Mouse (Mus musculus): Measurements from ENCODE around the gene Rassf4. TPM values are rescaled to one million over a fixed set of nuclear protein-coding genes. Genes with fewer than 3 reads are reported as not detected.

The Rassf4 gene
- total RNA-seq, 2 experiments from 2014 or later = 2.9 to 3.4 TPM

DNA sequence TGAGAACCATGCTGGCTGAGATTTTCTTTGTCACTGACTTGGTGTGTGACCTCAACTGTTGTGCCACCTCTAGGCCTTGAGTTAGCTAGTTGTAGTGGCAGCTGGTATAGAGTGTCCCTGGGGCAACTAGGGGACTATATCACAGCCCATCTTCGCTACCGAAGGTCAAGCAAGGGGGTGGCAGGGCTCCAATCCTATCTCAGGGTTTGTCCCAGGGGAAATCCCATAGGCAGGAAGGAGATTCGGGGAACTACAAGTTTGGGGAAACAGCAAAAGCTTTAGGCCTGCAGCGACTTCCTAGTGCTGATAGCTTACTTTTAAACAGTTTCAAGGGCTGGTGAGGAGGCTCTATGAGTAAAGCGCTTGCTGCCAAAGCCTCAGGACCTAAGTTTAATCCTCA, 1.4 kb downstream of the Rassf4 start:
- peak; percentile 36 for DNase-seq
- intact Hi-C loops (cut with DNase I) = no loop called here

DNA sequence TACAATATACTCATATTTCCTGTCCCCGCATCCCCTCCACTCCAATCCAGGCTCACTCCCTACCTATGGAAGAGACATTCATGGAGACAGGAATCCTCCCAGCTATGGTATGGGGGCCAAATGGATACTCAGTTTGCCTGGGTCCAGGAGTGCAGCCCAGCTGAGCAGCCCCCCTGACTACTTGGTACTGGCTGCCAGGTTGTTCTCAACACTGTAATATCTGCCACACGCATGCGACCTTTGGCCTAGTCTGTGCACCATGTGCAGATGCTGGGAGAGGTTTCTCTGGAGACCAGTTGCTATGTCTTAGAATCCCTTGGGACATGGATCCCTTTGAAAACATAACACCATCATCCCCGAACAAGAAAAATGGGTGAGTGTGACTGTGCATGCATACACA, 2.0 kb downstream of the Rassf4 start:
- DNase-seq = no peak
- intact Hi-C loops (cut with DNase I) = no loop called here

DNA sequence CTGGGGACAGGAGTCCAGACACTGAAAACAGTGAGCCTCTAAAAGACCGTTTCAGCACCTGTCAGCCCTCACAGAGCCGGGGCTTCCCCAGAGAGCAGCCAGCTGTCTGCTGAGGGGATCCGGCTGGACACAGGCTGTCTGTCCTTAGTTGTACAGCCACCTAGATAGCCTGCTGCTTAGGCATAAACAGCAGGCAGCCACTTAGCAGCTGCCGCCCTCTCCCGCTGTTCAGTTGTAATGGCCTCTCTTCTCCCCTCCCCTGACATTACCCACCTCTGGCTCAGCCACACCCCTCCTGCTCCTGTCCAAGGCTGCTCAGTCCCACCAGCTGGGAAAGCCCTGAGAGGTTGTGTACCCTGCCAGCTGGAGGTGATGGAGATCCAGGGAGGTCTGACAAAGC, 2.7 kb downstream of the Rassf4 start:
- peak; percentile 69 for DNase-seq
- intact Hi-C loops (cut with DNase I) = no loop called here

DNA sequence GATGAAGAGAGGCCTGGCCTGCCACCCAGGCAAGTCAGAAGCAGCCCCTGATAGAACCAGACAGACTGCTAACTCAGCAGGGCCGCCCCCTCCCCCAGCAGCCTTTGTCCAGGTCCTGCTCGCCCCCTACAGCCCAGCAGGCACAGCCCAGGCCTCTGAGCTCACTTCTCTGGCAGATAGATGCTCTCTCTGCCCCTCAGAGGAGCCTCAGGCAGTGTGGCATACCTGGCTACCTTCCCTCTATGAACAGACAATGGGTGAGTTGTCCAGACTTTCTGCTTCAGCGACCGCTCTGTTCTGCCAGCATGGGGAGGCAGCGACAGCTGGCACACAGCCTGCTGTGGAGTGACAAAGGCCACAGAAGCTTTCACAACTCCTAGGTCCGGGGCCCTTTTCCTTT, 3.6 kb downstream of the Rassf4 start:
- peak; percentile 85 for DNase-seq
- intact Hi-C loops (cut with DNase I) = no loop called here

DNA sequence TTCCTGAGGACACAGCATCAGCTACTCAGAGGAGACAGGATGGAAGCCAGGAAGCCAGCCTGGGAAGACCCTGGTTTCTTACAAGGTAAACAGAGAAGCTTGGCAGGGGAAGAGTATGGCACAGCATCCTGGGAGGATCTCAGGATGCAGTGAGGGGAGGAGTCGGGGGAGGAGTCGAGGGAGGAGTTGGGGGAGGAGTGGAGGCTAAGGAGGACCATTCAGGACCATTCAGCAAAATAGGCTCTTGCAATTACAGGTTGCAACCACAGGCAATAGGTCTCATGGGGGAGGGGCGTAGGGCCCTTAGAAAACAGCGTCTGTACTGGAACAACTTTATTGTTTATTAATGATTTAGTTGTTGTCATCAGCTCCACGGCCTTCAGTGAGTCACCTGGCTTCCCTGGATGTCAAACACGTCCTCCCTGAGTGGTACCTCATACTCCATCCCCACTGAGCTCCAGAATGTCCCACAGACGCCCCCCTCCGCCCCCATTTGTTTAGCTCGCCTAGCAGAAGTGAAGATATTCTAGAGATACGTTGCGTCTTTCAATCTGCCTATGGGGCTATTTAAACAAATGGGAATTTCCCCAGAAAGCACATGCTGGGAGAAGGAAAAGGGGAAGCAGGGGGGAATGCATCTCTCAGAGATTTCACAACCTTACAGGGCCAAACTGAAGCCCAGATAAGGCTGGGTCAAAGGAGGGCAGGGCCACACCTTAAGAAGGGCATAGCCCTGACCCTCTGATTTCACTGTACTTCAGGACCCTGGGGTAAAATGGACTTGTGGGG, 4.9 kb downstream of the Rassf4 start:
- DNase-seq = no peak
- intact Hi-C loops (cut with DNase I) = no loop called here

DNA sequence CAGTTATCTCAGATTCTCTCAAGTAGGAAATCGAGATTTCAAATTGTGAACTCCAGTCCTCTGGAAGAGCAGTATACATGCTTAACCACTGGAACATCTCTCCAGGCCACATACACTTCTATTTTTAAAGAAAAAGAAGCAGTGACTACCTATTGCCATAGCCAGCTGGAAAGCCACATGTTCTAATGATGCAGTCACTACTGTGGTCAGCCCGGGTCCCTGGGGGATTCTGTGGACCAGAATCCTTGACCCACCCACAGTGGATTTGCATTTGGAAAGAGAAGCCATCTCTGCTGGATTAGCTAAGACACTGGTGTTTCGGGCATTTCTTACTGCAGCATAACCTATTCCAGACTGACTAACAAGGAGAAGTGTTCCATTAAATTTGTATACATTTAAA, 6.4 kb downstream of the Rassf4 start:
- DNase-seq = no peak
- intact Hi-C loops (cut with DNase I) = no loop called here

DNA sequence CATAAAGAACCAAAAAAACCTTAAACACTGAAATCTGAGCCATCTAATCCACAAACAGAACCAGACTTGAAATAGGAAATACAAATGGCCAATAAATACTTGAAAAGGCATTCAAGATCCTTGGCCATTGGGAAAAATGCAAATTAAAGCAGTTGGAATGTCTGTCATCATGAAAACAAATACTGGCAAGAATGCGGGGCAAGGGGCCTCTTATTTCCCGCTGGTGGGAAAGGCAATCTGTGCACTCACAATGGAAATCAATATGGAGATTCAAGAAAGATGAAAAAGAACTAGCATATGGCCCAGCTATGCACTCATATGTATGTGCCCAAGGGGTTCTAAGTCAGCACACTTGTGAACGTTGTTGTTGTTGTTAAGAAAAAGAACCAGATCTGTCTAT, 6.9 kb downstream of the Rassf4 start:
- no peak for DNase-seq
- intact Hi-C loops (cut with DNase I) = no loop called here

DNA sequence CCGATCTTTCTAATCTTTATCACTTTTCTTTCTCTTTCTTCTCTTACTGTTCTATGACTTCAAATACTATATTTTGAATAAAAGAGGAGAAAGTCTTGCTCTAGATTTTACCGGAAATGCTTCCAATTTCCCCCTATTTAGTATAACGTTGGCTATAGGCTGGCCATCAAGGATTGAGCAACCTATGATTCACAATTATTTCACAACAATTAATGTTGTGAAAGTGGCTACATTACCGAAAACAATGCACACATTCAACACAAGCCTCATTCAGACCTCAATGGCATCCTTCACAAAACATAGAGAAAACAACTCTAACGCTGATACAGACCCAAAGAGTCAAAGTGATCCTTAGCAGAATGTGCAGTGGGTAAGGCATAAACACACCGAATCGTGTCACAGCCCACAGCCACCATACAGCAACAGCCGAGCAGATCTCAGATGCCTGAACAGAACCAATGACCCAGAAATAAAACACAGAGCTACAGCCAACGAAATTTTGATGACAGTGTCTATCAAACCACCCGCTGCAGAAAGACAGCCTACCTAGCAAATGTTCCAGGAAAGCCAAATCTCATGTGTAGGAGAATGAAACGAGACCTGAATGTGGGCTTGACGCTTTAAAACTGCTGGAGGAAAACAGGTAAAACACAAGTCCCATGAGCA, 7.5 kb downstream of the Rassf4 start:
- intact Hi-C loops (cut with DNase I) = no loop called here
- no peak for DNase-seq

DNA sequence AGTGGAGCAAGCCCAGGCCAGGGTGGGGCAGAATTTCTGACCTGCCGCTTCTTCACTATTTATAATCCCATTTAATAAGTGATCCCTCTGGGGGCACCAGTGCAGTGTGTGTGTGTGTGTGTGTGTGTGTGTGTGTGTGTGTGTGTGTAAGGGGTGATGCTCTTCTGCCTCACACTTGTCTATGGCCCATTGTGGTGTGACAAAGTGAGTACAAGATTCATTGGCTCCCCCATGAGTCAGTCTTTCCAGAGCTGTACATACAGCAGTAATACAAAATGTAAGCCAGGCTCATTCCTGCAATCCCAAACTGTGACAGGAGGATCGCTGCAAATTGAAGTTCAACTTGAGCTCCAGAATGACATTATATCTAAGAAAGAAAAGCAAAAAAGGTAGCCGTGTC, 8.9 kb downstream of the Rassf4 start:
- no peak for DNase-seq
- intact Hi-C loops (cut with DNase I) = no loop called here

DNA sequence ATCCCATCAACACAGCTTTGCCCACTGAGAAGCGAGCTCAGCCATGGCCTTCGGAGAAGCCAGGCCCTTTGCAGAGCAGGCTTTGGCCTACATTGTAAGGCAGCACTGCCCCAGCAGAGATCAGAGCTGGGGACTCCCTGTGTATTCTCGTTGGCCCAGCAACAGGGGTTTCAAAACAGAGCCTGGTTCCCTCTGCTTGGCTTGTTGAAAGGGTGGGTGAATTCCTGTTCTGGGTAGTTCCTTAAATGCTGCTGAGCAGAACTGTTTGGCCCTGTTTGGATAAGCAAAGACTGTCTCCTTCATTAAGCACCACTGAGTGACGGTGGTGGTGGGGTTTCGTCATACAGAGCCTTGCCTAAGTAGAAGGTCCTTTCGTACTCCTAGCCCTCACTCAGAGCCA, 9.7 kb downstream of the Rassf4 start:
- DNase-seq = no peak
- intact Hi-C loops (cut with DNase I) = no loop called here

DNA sequence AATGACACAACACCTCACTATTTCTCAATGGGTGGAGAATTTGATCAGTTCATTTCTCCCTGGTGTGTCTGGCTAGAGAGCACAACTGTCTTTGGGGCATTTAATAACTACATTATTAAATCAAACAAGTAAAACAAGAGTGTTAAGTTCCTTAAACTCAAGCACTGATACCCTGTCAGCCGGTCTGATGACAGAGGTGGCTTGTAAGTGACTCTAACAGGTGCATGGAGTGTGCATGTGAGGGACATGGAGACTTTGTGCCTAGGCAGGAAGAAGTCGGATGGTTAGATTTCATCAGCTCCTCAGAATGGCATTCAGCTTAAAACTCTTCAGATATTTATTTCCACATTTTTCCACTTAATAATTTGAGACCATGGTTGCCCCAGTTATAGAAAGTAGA, 10.4 kb downstream of the Rassf4 start:
- DNase-seq = no peak
- intact Hi-C loops (cut with DNase I) = no loop called here

DNA sequence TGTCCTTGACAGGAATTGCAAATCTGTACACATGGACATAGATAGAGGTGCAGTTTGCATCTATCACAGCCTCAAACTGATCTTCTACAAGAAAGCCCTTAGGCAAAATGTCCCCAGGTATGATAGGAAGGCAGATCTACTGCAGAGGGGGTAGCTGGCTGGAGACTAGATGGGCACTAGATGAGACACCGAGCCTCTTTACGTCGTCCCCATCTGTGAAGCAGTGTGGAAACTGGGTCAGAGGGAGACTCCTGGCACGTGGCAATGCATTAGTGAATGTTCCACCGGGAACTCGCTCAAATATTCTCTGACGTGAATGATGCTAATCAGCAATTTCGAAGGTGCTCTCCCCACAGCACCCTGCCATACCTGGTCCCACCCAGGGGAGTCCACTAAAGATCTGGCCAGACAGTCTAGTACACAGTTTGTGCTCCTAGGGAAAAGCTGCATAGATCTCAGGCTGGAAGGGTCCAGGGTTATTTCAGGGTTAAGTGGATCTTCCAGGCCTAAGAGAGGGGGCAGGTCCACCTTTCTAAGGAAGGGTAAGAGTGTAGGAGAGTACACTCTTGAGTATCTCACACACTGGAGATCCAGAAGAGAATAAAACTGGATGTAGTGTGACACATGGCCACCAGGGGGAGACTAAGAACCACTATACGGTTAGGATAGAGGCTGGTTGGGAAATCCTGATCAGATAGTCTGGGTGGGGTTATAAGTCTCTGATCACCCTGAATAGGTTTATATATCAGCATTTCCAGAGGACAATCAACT, 19.9 kb downstream of the Rassf4 start:
- DNase-seq = peak; percentile 64
- intact Hi-C loops (cut with DNase I) = loop anchor here (5.0 to 10.0 kb wide), 3 partner anchors 51 to 1173 kb away; partner anchors contain the start of gene Cxcl12

DNA sequence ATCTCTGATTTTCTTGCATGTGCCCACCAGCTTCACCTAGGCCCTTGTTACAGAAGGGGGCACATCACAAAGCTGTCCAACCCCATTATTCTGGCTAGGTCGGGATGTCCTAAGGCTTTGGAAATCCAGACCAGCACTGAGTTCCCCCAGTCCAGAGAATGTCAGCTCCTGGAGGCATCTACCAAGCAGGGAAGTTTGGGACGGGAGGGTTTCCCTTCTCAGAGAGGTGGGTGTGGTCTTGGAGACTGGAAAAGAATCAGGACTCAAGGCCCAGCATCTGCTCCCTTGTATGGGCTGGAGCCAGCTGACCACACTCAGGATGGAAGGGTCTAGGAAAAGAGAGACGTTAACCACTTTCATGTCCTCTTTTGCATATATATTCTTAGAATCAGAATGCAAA, 20.6 kb downstream of the Rassf4 start:
- intact Hi-C loops (cut with DNase I) = loop anchor here (5.0 to 10.0 kb wide), 3 partner anchors 52 to 1174 kb away; partner anchors contain the start of gene Cxcl12
- no peak for DNase-seq

DNA sequence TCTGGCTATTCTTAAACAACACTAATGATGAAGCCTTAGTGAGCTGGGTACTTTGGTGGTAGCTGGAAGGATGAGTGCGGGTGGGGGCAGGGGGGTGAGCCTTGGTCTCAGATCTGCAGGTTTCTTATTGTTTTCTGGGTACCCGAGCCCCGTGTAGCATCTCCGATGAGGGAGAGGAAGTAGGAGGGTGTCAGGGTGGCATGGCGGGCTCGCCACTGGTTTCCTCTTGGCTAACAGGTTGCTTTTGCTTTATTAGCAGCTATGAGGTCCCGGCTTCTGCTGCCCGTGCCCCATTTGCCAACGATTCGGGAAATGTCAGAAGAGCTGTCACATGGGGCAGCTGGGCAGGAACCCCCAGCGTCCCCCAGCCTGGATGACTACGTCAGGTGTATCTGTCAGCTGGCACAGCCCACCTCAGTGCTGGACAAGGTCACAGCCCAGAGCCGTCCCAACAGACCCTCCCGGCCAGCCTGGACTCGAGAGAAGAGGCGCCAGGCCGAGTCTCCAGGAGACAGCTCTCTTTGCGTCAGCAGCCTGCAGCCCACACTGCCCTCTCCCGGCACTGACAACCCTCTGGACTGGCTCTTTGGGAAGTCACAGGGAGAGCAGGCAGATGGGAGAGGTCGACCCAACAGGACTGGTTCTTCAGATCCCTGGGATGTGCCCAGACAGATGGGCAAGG, 22.2 kb downstream of the Rassf4 start:
- DNase-seq = no peak
- intact Hi-C loops (cut with DNase I) = loop anchor here (5.0 to 10.0 kb wide), 3 partner anchors 53 to 1176 kb away; partner anchors contain the start of gene Cxcl12

DNA sequence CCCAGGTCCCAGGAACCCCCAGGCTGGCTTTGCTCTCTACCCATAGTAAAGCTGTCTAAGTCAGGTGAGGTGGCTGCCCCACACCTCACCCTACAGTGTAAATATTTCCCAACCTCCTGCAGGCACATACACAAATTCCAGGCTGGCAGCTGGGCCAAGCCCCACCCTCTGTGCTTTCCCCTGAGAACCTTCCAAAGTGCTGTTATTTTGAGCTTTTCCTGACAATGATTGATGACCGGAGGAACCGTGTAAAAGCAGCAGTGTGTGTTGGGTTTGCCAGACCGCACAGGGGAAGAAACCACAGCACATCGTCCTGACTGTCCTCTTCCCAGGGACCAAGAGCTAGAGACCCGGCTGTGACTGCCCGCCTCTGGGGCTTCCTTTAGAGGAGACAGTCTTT, 23.3 kb downstream of the Rassf4 start, which contains the start of gene Depp1:
TSS of gene Depp1 (plus strand) at position 204 of the 400 bp plus-strand sequence.
- intact Hi-C loops (cut with DNase I) = loop anchor here (5.0 to 10.0 kb wide), 3 partner anchors 54 to 1177 kb away; partner anchors contain the start of gene Cxcl12
- no peak for DNase-seq

DNA sequence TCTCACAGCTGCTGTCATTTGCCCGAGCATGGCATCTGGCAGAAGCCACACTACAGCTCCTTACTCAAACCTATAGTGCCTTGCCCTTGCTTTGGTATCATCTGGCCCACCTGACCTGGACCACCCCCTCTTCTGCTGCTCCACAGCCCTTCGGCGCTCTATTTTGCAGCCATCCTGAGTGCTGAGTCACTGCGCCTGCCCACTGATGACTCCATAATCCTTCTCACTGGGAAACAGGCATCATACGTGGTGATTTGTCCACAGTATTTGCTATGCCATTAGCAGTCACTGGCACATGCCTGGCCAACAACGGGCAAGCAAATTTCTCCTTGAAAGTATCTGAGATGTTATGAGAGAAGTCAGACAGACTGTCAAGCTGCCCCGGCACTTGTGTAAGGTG, 23.9 kb downstream of the Rassf4 start:
- intact Hi-C loops (cut with DNase I) = loop anchor here (5.0 to 10.0 kb wide), 3 partner anchors 55 to 1177 kb away; partner anchors contain the start of gene Cxcl12

DNA sequence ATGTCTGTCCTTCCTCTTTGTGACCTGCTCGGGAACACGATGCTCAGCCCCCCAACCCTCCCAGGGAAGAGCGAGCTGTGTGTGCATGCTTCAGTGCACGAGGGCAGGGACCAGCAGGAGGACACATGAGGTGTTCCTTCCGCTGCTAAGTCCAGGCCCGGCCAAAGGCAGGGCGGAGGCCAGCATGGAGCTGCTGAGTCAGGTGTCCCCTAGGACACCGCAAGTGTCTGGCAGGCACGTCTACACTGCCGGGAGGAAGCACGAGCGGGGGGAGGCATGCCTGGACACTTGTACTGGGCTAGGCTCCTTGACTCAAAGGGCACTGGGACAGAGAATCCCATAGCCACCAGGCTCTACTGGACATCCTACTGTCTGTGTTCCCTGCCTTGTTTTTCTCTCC, 26.0 kb downstream of the Rassf4 start:
- intact Hi-C loops (cut with DNase I) = no loop called here
- DNase-seq = no peak

More for the DNA sequence above, 23.9 kb downstream of the Rassf4 start:
- DNase-seq = no peak

DNA sequence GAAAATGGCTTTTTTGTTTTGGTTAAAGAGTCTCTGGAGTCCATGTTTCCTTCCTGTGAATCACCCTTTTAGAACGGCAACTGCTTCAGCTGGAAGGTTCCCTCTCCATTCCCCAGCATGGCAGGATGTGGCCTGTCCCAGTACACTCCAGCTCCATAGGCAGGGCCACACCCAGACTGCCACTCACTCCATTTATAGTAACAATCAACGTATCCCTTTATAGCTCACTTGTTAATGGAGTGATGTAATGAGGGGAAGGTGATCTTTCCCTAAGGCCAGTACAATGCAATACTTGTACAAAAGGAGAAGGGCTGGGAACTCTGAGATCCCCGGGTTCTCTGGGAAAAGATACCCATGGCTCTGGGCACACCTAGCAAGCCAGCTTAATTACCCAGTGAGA, 29.4 kb downstream of the Rassf4 start:
- intact Hi-C loops (cut with DNase I) = no loop called here
- no peak for DNase-seq

DNA sequence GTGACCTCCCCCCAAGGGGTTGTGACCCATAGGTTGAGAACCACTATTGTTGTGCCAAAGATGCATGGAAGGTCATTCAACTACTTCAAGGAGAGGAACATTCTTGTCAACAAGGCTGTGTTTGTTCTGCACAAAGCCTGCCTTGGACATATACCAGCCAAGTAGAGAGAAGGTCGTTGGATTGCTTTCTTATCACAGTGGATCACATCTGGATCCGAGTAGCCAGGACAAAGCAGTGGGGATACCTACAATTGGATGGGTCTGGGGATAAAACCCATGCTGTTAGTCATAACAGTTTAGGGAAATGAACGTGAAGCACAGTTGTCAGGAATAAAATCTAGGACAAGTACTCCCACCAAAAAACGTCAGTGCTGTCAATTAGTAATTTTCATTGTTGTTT, 29.9 kb downstream of the Rassf4 start:
- no peak for DNase-seq
- intact Hi-C loops (cut with DNase I) = no loop called here

DNA sequence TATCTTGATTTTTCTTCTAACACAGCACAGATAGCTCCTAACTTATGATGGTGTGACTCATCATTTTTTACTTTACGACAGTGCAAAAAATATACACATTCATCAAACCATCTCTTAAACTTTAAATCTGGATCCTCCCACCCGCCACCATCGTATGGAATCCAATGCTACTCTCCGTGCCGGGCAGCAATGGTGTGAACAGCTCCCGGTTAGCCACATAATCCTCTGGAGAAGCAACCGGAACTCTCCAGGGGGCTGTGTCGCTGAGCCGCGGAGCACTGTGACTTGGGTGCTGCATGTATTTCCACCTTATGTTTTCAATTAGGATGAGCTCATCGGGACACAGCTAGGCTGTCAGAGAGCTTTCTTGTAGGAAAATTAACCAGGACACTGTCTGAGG, 30.8 kb downstream of the Rassf4 start:
- DNase-seq = no peak
- intact Hi-C loops (cut with DNase I) = no loop called here

DNA sequence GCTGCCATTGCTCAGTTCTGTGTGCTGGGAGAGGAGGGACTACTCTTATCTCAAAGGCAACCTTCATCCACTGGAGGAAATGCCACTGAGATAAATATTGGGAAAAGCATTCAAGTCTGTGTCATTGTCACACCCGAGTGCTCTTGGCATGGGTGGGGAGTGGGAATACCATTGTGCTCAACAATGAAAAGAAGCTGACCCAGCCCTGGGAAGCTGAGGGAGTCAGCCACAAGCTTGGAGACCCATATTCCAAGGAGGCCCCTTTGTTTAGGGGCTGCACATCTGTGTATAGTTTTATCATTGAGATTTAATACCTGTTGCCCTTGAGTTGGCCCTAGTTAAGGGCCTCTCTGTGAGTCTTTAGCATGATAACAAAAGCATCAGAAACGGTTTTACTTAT, 34.1 kb downstream of the Rassf4 start:
- intact Hi-C loops (cut with DNase I) = no loop called here
- DNase-seq = no peak

Data from left cerebral cortex, postnatal 4 days (tissue).